Mouse (Mus musculus) MEL (cell line): Measurements from ENCODE around the gene Arhgap19. TPM values are rescaled to one million over a fixed set of nuclear protein-coding genes. Genes with fewer than 3 reads are reported as not detected.

Experiments used
- DNase-seq: peaks from one replicate; pipeline ENCODE4 v3.0.0; 2011; ENCODE audit warnings: low read depth, low spot score
- H3K27ac ChIP-seq: 2 replicates; pipeline ENCODE4 v1.5.1; 2012; ENCODE audit warnings: low read depth, mild to moderate bottlenecking, control low read depth, low read length, moderate library complexity; ENCODE audit not compliant: control insufficient read depth
- H3K27me3 ChIP-seq, 2 experiments: fragments of 150-350 bp in 1 of 2; sonication (generic) in 1 of 2; 2 replicates each; pipeline ENCODE4 v1.6.1; 2012; ENCODE audit warnings: low read length in 2 of 2, mild to moderate bottlenecking in 2 of 2, improper control_type of control experiment in 1 of 2, moderate library complexity in 1 of 2; ENCODE audit not compliant: insufficient read depth in 2 of 2, control insufficient read depth in 1 of 2
- H3K36me3 ChIP-seq, 2 experiments: 2 replicates each; pipeline ENCODE4 v1.6.1; 2012 to 2014; ENCODE audit warnings: low read length in 2 of 2, improper control_type of control experiment in 1 of 2, inconsistent platforms in 1 of 2, mild to moderate bottlenecking in 1 of 2; ENCODE audit not compliant: insufficient read depth in 2 of 2, control insufficient read depth in 1 of 2
- H3K4me1 ChIP-seq, 2 experiments: fragments of 150-350 bp in 1 of 2; sonication (generic) in 1 of 2; 2 replicates each; pipeline ENCODE4 v1.6.1; 2012; ENCODE audit warnings: low read length in 2 of 2, improper control_type of control experiment in 1 of 2, mild to moderate bottlenecking in 1 of 2; ENCODE audit not compliant: insufficient read depth in 2 of 2, control insufficient read depth in 1 of 2
- H3K4me3 ChIP-seq, 2 experiments: fragments of 150-350 bp in 1 of 2; sonication (generic) in 1 of 2; 2 replicates each; pipeline ENCODE4 v1.5.1; 2012; ENCODE audit warnings: low read depth in 2 of 2, low read length in 2 of 2, mild to moderate bottlenecking in 2 of 2, moderate library complexity in 2 of 2, control low read depth in 1 of 2, improper control_type of control experiment in 1 of 2; ENCODE audit not compliant: control insufficient read depth in 1 of 2, insufficient read depth in 1 of 2
- H3K79me2 ChIP-seq: 2 replicates; pipeline ENCODE4 v1.6.1; 2012; ENCODE audit warnings: mild to moderate bottlenecking, low read length, moderate library complexity; ENCODE audit not compliant: control insufficient read depth, poor library complexity, insufficient read depth
- H3K9ac ChIP-seq: 2 replicates; pipeline ENCODE4 v1.6.1; 2012; ENCODE audit warnings: low read depth, mild to moderate bottlenecking, control low read depth, low read length, moderate library complexity; ENCODE audit not compliant: control insufficient read depth, poor library complexity, severe bottlenecking
- H3K9me3 ChIP-seq: fragments of 150-350 bp; sonication (generic); replicated peaks from 2 replicates; pipeline ENCODE4 v1.6.1; 2012; ENCODE audit warnings: mild to moderate bottlenecking, low read length, improper control_type of control experiment, moderate library complexity; ENCODE audit not compliant: insufficient read depth
- CHD2 ChIP-seq: IDR thresholded peaks from 2 replicates; pipeline ENCODE4 v1.6.1; 2011; ENCODE audit warnings: low read length, improper control_type of control experiment
- CTCF ChIP-seq, 3 experiments: IDR thresholded peaks in 2 of 3; conservative IDR thresholded peaks in 1 of 3; 2 replicates each; pipeline ENCODE4 v1.5.1; 2011 to 2012; ENCODE audit warnings: low read length in 3 of 3, low read depth in 2 of 3, mild to moderate bottlenecking in 2 of 3, improper control_type of control experiment in 1 of 3, inconsistent platforms in 1 of 3, mixed read lengths in 1 of 3, moderate library complexity in 1 of 3; ENCODE audit not compliant: control insufficient read depth in 1 of 3, insufficient read depth in 1 of 3, poor library complexity in 1 of 3, severe bottlenecking in 1 of 3
- ELF1 ChIP-seq: IDR thresholded peaks from 2 replicates; pipeline ENCODE4 v1.6.1; 2014; ENCODE audit warnings: low read depth, mild to moderate bottlenecking, inconsistent platforms, low read length, improper control_type of control experiment, moderate library complexity
- EP300 ChIP-seq, 2 experiments: IDR thresholded peaks; 2 replicates each; pipeline ENCODE4 v1.6.1; 2011; ENCODE audit warnings: improper control_type of control experiment in 2 of 2, low read length in 2 of 2, low read depth in 1 of 2, mild to moderate bottlenecking in 1 of 2
- ETS1 ChIP-seq: IDR thresholded peaks from 2 replicates; pipeline ENCODE4 v1.6.1; 2012; ENCODE audit warnings: low read depth, mild to moderate bottlenecking, inconsistent platforms, low read length, improper control_type of control experiment, moderate library complexity
- GATA1 ChIP-seq: IDR thresholded peaks from 2 replicates; pipeline ENCODE4 v1.6.1; 2011; ENCODE audit warnings: low read depth, low read length, improper control_type of control experiment
- HCFC1 ChIP-seq: IDR thresholded peaks from 2 replicates; pipeline ENCODE4 v1.6.1; 2012; ENCODE audit warnings: low read depth, mild to moderate bottlenecking, inconsistent platforms, low read length, improper control_type of control experiment, moderate library complexity
- MAZ ChIP-seq: IDR thresholded peaks from 2 replicates; pipeline ENCODE4 v1.6.1; 2012; ENCODE audit warnings: low read depth, mild to moderate bottlenecking, inconsistent platforms, low read length, improper control_type of control experiment
- NRF1 ChIP-seq: IDR thresholded peaks from 2 replicates; pipeline ENCODE4 v1.6.1; 2014; ENCODE audit warnings: low read depth, mild to moderate bottlenecking, inconsistent platforms, low read length, improper control_type of control experiment, moderate library complexity; ENCODE audit not compliant: poor library complexity, insufficient read depth, severe bottlenecking
- POLR2A ChIP-seq, 2 experiments: IDR thresholded peaks; 2 replicates each; pipeline ENCODE4 v1.6.1; 2011 to 2012; ENCODE audit warnings: low read length in 2 of 2, mild to moderate bottlenecking in 2 of 2, control low read depth in 1 of 2, improper control_type of control experiment in 1 of 2, low read depth in 1 of 2, moderate library complexity in 1 of 2; ENCODE audit not compliant: control insufficient read depth in 1 of 2, insufficient read depth in 1 of 2, poor library complexity in 1 of 2
- POLR2AphosphoS2 ChIP-seq: IDR thresholded peaks from 2 replicates; pipeline ENCODE4 v1.6.1; 2011; ENCODE audit warnings: low read length, improper control_type of control experiment
- POLR2AphosphoS5 ChIP-seq: IDR thresholded peaks from 2 replicates; pipeline ENCODE4 v1.6.1; 2012; ENCODE audit warnings: low read depth, borderline replicate concordance, mild to moderate bottlenecking, inconsistent platforms, low read length, moderate library complexity, mixed read lengths
- RAD21 ChIP-seq: IDR thresholded peaks from 2 replicates; pipeline ENCODE4 v1.6.1; 2011; ENCODE audit warnings: mild to moderate bottlenecking, low read depth, low read length, improper control_type of control experiment
- RCOR1 ChIP-seq: IDR thresholded peaks from 2 replicates; pipeline ENCODE4 v1.6.1; 2012; ENCODE audit warnings: low read depth, mild to moderate bottlenecking, inconsistent platforms, low read length, improper control_type of control experiment
- SIN3A ChIP-seq: IDR thresholded peaks from 2 replicates; pipeline ENCODE4 v1.6.1; 2012; ENCODE audit warnings: low read length, improper control_type of control experiment, inconsistent platforms
- SMC3 ChIP-seq: IDR thresholded peaks from 2 replicates; pipeline ENCODE4 v1.6.1; 2011; ENCODE audit warnings: low read depth, low read length, improper control_type of control experiment
- TAL1 ChIP-seq: IDR thresholded peaks from 2 replicates; pipeline ENCODE4 v1.6.1; 2012; ENCODE audit warnings: mild to moderate bottlenecking, inconsistent platforms, low read length, moderate library complexity, mixed read lengths
- TCF12 ChIP-seq: IDR thresholded peaks from 2 replicates; pipeline ENCODE4 v1.6.1; 2014; ENCODE audit warnings: low read depth, mild to moderate bottlenecking, inconsistent platforms, low read length, improper control_type of control experiment, moderate library complexity
- UBTF ChIP-seq: IDR thresholded peaks from 2 replicates; pipeline ENCODE4 v1.6.1; 2012; ENCODE audit warnings: low read depth, mild to moderate bottlenecking, inconsistent platforms, low read length, improper control_type of control experiment, moderate library complexity, borderline replicate concordance; ENCODE audit not compliant: insufficient read depth
- ZC3H11A ChIP-seq: IDR thresholded peaks from 2 replicates; pipeline ENCODE4 v1.6.1; 2012; ENCODE audit warnings: low read depth, mild to moderate bottlenecking, inconsistent platforms, low read length, improper control_type of control experiment
- ZNF384 ChIP-seq: IDR thresholded peaks from 2 replicates; pipeline ENCODE4 v1.6.1; 2012; ENCODE audit warnings: low read depth, mild to moderate bottlenecking, inconsistent platforms, low read length, improper control_type of control experiment
- polyA plus RNA-seq, 2 experiments: library from polyadenylated mRNA; stranded (reverse) in 1 of 2; unstranded in 1 of 2; fragments of >175 nt in 1 of 2; fragments of >200 nt in 1 of 2; gene quantifications; 2 replicates each; pipeline versions ENCODE4 v1.2.1 to v1.2.4; 2012; ENCODE audit warnings: low replicate concordance in 2 of 2, low read depth in 1 of 2; ENCODE audit not compliant: insufficient read length in 2 of 2, insufficient read depth in 1 of 2, missing spikeins in 1 of 2
- total RNA-seq: library from RNA; depleted of rRNA; stranded (reverse); fragments of 300-350 nt; gene quantifications from 2 replicates; pipeline ENCODE4 v1.2.3, GENCODE M21; 2012

Arhgap19 gene
- total and polyA plus RNA-seq, 3 experiments, result 47.5 to 67.9 TPM; not detected in 1

DNA sequence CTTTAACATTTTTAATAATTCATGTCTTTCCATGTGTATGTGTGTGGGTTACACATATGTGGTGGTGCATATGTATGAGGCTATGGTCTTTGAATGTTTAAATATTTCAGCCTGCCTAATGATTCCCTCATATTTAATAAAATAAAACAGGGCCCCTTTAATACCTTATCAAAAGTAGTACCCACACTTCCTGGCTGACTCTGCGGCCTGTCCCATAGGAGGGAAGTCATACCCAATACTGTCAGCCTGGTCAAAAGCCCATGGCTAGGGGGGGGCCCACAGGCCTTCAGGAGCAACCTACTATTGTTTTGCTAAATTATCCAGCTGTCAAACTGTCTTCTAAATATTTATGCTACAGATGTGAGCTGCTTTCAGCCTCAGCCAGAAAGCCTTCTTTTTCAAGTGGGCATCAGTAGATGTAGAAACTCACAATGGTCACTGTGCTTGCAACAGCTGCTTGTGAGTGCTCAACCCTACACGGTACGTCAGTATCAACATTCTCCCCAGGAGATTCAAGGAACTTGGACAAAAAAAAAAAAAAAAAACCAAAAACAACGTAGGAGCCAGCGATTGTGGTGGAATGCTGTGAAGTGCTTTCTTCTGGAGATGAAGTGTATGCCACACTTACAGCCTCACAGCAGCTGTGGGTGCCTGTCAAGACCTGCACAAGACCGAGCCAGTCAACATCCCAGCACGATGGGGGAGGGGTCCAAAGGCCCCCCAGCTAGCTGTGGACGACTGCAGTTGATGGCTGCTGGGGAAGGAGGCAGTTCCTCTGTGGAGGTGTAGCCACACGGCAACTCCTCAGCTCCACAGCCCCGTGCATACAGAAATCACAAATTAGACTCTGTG, 12.5 kb downstream of the Arhgap19 start:
- Histone ChIP-seq H3K4me3 (no peak overlapping the region), H3K9me3 (no peaks in the 10 kb centered on the region), H3K27ac (no peak overlapping the region), H3K36me3 (peaks cover 14 to 40% of the 10 kb centered on the region in 2 experiments), H3K79me2 (peaks cover 13% of the 10 kb centered on the region), H3K27me3 (no peaks in the 10 kb centered on the region), H3K9ac (no peak overlapping the region)
- no peak for DNase-seq
- TF ChIP-seq CTCF (IDR thresholded peaks at IDR 0.05 in 2 of 3, conservative IDR thresholded peaks at IDR 0.05 in 1 of 3; ENCODE audit: control insufficient read depth in 1 of 3, insufficient read depth in 1 of 3, low read depth in 2 of 3, low read length in 3 of 3, poor library complexity in 1 of 3, severe bottlenecking in 1 of 3) (no peak), SIN3A (0 out of 2 replicates have a peak, but pooled peaks have one; percentile 26), ZNF384 (peak; percentile 29; the same call in 1 of the 2 replicates)
- TF ChIP-seq, all 39 proteins: peak for 2
- peaks cover 17% of the 10 kb centered on the region in 2 experiments for H3K4me1 ChIP-seq

GRCm38 (mm10) chr19:41786896-41787295, 15.0 kb downstream of the Arhgap19 start:
- H3K9me3 ChIP-seq, result no peaks in the 10 kb centered on the region
- H3K27me3 ChIP-seq, result no peaks in the 10 kb centered on the region
- H3K4me1 ChIP-seq, result peaks cover 8 to 12% of the 10 kb centered on the region in 2 experiments
- H3K4me3 ChIP-seq, result no peak overlapping the region
- no peak for TF ChIP-seq CTCF (IDR thresholded peaks at IDR 0.05 in 2 of 3, conservative IDR thresholded peaks at IDR 0.05 in 1 of 3; ENCODE audit: control insufficient read depth in 1 of 3, insufficient read depth in 1 of 3, low read depth in 2 of 3, low read length in 3 of 3, poor library complexity in 1 of 3, severe bottlenecking in 1 of 3)
- no peak for TF ChIP-seq CHD2
- TF ChIP-seq ELF1, result no peak
- peak; percentile 88 for TF ChIP-seq TCF12
- TF ChIP-seq POLR2AphosphoS2, result no peak
- no peak for TF ChIP-seq HCFC1
- TF ChIP-seq TAL1, result peak; percentile 74
- no peak for TF ChIP-seq MAZ
- no peak for TF ChIP-seq UBTF
- TF ChIP-seq RAD21, result no peak
- peak; percentile 55; the same call in 1 of the 2 replicates for TF ChIP-seq ETS1
- TF ChIP-seq POLR2A (IDR thresholded peaks at IDR 0.05; ENCODE audit: control insufficient read depth in 1 of 2, insufficient read depth in 1 of 2, low read depth in 1 of 2, low read length in 2 of 2, poor library complexity in 1 of 2), result no peak
- TF ChIP-seq ZNF384, result peak; percentile 85
- no peak for TF ChIP-seq ZC3H11A
- TF ChIP-seq GATA1, result peak; percentile 94
- TF ChIP-seq SIN3A, result peak; percentile 35; the same call in 1 of the 2 replicates
- TF ChIP-seq POLR2AphosphoS5, result no peak
- TF ChIP-seq RCOR1, result peak; percentile 97
- TF ChIP-seq NRF1, result no peak
- TF ChIP-seq SMC3, result no peak
- peak; percentile 93 to 94 for TF ChIP-seq EP300 (IDR thresholded peaks at IDR 0.05; ENCODE audit: low read depth in 1 of 2, low read length in 2 of 2)
- H3K9ac ChIP-seq, result no peak overlapping the region
- H3K27ac ChIP-seq, result peak overlapping the region; percentile 50; the same call in 1 of the 2 replicates
- DNase-seq, result peak; percentile 54
- peaks cover 28 to 30% of the 10 kb centered on the region in 2 experiments for H3K36me3 ChIP-seq
- H3K79me2 ChIP-seq, result peaks cover under 1% of the 10 kb centered on the region; the same call in 1 of the 2 replicates
